Mouse (Mus musculus): ENCODE results near the gene Lman2l.

Gene Lman2l

GRCm38 (mm10) chr1:36458169-36458568 lies 13.1 kb upstream of the Lman2l start:
- DNase-seq (ENCODE audit: low spot score in 2 of 2), result no peak

- no peak for DNase-seq (ENCODE audit: low spot score in 2 of 2)
Observed at GRCm38 (mm10) chr1:36457388-36458014, 12.4 kb upstream of the Lman2l start.

DNA sequence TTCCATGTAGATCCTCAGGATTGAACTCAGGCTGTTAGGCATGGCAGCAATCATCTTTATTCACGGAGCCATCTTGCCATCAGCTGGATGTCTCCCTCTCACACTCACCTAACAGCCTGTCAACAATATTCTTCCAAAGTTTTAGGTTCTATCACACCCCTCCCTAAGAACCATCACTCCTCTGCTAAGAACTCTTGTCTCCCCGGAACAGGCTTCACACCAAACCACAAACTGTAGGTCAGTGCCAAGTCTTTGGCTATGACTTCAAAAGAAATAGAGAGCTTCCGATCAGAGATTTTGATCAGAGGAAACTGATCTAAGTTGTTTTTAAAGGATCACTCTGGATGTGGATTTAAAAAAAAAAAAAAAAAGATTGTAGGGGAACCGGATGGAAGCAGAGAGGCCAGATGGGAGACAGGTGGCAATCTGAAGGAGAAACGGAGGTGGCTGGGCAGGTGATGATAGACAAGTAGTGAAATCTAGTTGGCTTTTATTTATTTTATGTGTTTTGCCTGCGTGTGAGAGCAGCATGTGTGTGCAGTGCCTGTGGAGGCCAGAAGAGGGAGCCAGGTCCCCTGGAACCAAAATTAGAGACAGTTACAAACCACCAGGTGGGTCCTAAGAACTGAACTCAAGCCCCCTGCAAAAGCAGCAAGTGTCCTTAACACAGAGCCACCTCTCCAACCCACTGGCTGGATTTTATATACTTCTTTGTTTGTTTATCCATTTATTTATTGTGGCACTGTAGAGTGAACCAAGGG lies 9.2 kb upstream of the Lman2l start:
- DNase-seq (ENCODE audit: low spot score in 2 of 2), result no peak

DNA sequence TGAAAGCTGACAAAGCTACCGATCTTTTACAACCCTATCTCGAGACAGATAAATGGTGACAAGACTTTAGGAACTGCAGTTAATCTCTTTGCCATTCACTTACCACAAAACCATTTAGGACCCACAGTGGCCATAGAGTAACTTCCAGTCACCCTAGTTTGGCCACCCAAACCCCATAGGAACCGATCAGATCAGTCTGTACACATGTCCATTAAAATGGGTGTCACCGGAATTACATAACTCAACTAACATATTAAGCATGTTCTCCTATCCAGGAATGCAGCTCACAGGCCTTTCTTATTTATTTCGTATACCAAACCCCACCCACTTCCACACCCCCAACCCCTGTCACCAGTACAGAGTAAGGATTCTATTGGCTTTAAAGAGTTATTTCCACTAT lies 1.8 kb upstream of the Lman2l start:
- no peak for DNase-seq (ENCODE audit: low spot score in 2 of 2)

GRCm38 (mm10) chr1:36446106-36446824 lies 1.2 kb upstream of the Lman2l start:
- DNase-seq (ENCODE audit: low spot score in 2 of 2), result no peak

GRCm38 (mm10) chr1:36445508-36445907 lies 437 bp upstream of the Lman2l start:
- DNase-seq (ENCODE audit: low spot score in 2 of 2), result no peak

GRCm38 (mm10) chr1:36441101-36441500 lies 4.0 kb downstream of the Lman2l start:
- no peak for DNase-seq (ENCODE audit: low spot score in 2 of 2)

DNA sequence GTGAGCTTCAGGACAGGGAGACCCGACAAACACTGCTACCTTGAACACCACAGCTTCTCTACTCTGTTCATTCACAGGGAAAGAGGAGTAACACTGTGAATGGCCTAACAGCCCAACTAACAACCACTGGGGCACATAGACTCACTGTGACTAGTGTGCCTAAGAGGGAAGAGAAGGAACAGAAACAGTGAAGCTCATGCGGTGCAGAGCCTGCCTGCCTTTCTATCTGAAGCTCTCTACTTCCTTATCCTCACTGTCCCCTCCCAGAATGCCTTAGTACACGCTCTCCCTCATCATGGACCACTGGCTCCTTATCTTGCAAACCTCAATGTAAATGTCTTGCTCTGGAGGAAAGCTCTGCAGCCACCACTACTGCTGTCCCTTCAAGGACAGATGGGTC lies 7.8 kb downstream of the Lman2l start:
- no peak for DNase-seq (ENCODE audit: low spot score in 2 of 2)

DNA sequence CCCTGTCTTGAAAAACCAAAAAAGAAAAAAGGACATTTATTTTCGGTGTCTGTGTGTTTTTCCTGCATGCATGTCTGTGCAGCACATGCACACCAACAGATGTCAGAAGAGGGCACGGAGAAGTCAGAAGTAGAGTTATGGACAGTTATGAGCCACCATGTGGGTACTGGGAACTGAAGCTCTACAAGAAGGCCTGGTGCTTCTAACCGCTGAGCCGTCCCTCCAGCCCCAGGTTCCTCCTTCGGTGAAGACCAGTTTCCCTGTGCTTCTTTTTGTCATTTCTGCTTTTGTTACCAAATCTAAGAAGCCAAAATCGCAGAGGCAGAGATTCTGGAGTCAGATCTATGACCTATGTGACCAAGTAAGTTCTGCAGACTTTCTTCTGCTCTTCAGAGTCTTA lies 8.6 kb downstream of the Lman2l start:
- no peak for DNase-seq (ENCODE audit: low spot score in 2 of 2)

DNA sequence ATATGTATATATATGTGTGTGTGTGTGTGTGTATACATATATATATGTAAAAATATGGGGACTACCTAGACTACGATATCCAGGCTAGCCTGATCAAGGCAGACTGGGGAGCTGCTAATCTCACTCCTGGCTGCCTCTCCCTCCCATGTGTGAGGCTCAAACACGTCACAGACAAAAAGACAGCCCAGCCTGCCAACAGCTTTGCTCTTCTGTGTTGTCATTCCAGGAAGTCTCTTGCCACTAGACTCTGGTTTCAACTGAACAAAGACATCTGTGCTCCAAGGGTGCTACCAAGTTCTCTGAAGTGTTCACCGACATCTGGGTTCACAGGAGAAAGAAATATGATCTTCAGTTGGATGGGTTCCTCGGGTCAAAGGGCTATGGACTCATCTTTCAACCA lies 10.0 kb downstream of the Lman2l start:
- DNase-seq (ENCODE audit: low spot score in 2 of 2), result no peak

DNA sequence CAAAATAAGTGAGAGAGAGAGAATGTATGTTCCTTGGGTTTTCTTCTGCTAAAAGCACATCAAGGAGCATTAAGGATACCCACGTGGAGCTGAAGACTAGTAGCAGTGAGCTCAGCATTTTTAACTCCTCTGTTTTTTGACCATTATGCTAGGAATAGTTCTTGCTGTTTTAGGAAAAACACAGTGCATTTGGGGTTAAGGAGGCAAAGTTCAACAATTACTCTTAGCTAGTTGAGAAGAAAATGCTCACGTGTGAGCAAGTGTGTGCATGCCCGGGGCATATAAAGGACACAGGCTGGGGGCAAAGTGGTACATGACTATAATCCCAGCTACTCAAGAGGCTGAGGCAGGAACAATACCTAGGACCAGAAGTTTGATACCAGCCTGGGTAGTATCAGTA lies 11.5 kb downstream of the Lman2l start:
- no peak for DNase-seq (ENCODE audit: low spot score in 2 of 2)

DNA sequence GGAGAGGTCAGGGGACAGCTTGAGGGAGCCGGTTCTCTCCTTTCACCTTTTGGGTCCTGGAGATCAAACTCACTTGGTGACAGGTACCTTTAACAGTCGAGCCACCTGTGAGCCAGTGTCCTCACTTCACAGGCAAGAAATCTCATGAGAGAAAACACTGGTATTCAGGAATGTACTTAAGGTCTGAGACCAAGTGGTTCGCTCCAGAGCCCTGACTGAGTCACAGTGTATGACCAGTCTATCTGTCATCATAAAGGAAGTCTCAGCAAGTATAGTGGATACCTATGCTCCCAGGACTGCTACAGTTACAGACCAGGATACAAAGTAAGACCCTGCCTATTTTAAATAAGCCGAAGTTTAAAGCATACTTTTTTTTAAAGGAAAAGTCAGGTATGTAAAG lies 12.1 kb downstream of the Lman2l start:
- DNase-seq (ENCODE audit: low spot score in 2 of 2), result no peak

GRCm38 (mm10) chr1:36429511-36429910 lies 15.6 kb downstream of the Lman2l start:
- no peak for DNase-seq (ENCODE audit: low spot score in 2 of 2)

DNA sequence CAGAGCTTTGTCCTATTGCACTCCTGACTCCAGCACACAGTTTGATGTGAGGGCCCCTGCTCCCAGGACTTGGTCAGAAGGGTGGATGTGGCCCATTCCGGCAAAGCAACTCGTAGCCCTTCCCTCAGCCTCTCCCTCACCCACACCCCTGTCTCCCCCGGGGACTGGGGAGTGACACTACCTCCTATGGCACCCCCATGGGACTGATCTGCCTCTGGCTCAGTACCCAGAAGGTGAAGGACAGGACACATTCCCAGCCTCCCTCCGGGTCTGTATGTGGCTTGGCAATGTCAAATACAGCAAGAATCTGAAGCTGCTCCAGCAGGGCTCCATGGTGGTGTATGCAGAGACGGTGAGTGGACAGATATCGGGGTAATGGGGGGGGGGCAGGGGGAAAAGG lies 40.5 kb downstream of the Lman2l start:
- no peak for DNase-seq (ENCODE audit: low spot score in 2 of 2)

- no peak for DNase-seq (ENCODE audit: low spot score in 2 of 2)
Observed at GRCm38 (mm10) chr1:36401509-36401908, 43.6 kb downstream of the Lman2l start.

- no peak for DNase-seq (ENCODE audit: low spot score in 2 of 2)
Observed at GRCm38 (mm10) chr1:36397041-36397440, 48.0 kb downstream of the Lman2l start.

DNA sequence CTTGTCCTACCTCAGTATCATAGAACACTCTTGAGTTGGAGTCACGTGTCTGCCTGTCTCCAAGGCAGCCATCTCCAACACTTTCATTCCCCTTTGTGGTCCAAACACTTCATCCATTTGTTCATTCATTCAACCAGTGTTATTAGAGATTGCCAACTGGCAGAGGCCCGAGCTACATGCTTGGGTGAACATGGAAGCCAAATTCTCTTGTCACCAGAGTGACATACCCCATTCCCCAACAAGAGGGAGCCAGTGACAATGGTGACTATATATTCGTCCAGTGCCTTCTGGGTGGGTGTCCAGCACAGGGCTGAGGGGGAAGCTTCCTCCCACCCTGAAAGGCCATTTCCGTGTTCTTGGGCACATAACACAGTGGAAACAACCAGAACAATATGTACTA lies 65.5 kb downstream of the Lman2l start:
- no peak for DNase-seq (ENCODE audit: low spot score in 2 of 2)

DNA sequence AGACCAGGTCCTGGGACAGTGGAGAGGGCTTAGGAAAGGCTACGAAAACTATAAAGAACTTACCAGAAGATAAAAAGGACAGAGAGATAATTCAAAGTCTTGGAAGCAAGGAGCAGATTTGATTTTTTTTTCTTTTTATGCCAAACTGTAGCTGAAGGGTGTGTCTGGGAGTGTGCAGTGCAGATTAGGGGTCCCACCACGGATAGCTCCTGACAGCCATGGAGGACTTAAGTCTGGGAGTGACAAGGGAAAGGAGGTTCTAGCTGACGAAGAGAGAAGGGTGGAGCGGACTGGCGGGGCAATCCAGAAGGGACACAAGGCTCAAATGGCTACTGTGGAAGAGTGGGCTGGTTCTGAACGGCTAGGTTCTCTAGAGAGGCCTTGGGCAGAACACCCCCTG lies 66.2 kb downstream of the Lman2l start:
- DNase-seq (ENCODE audit: low spot score in 2 of 2), result no peak

DNA sequence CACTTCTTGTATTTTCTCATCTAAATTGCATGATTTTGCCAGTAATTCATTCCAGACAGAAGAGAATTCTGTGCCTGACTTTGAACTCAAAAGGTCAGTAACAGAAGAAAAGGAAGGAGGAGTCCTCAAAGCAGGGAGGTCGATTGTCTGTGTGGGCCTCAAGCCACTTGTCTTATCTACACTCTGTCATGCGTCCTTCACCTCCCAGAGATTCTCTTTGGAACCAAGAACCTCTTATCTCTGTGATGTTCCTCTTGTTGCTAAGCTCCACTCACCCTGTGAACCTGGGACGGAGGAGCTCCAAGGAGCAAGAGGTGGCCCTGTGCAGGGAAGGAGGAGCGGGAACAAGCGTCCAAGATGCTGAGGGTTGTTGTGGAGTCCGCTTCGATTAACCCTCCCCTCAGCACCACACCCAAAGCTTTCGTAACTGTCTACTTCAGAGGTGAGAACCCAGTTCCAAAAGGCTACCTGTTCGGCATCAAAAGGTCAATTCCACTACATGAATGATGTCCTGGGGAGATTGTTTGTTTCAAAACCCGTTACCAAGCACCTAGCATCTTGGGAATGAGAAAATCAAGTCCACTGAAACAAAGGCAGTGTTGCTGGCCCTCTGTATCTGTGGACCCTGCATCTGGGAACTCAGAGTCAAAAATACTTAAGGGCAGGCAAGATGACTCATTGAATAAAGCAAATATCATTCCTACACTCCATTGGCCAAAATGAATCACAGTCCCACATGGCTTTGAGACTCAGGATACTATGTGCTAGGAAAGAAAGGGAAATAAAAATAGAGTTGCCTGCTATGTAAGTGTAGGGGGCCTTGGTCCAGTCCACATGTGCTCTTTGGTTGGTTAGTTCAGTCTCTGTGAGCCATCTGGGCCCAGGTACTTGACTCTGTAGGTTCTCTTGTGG lies 72.9 kb downstream of the Lman2l start, which contains the start of gene Fer1l5:
TSS of gene Fer1l5 (plus strand) at position 358 of the 912 bp plus-strand sequence.
- DNase-seq (ENCODE audit: low spot score in 2 of 2), result no peak

- no peak for DNase-seq (ENCODE audit: low spot score in 2 of 2)
Observed at GRCm38 (mm10) chr1:36370918-36371317, 74.2 kb downstream of the Lman2l start.
